Mouse (Mus musculus): ENCODE results near the gene Tuba1b. TPM values are rescaled to one million over a fixed set of nuclear protein-coding genes. Genes with fewer than 3 reads are reported as not detected.
"Not testable (repeated sequence)": the region's sequence is repeated elsewhere in the genome, so short reads cannot be mapped to it uniquely, and the experiment has no call there.

The Tuba1b gene
- total RNA-seq, 2 experiments from 2014 or later = 252 to 276 TPM

GRCm38 (mm10) chr15:98924682-98925081, 9.7 kb downstream of the Tuba1b start:
- peak; percentile 26 to 34 for DNase-seq

GRCm38 (mm10) chr15:98923031-98923537, 11.3 kb downstream of the Tuba1b start:
- no peak for DNase-seq

GRCm38 (mm10) chr15:98922581-98922980, 11.8 kb downstream of the Tuba1b start:
- DNase-seq = peak; percentile 21 to 34

GRCm38 (mm10) chr15:98921510-98921909, 12.9 kb downstream of the Tuba1b start:
- no peak for DNase-seq

GRCm38 (mm10) chr15:98918499-98918895, 15.9 kb downstream of the Tuba1b start:
- DNase-seq = not testable (repeated sequence)

GRCm38 (mm10) chr15:98917538-98918498, 16.5 kb downstream of the Tuba1b start, which contains the start of gene Lmbr1l:
Gene Lmbr1l, minus strand, starts transcription at chr15:98918231.
- peak; percentile 99 for DNase-seq

GRCm38 (mm10) chr15:98917091-98917490, 17.3 kb downstream of the Tuba1b start:
- DNase-seq = peak; percentile 32 to 41

GRCm38 (mm10) chr15:98916016-98916415, 18.3 kb downstream of the Tuba1b start:
- DNase-seq = no peak

- no peak for DNase-seq
Observed at GRCm38 (mm10) chr15:98914903-98915302, 19.5 kb downstream of the Tuba1b start.

- DNase-seq = peak; percentile 25 to 34
Observed at GRCm38 (mm10) chr15:98904692-98905091, 29.7 kb downstream of the Tuba1b start.

- DNase-seq = peak in 1 of 2 experiments; percentile 23
Observed at GRCm38 (mm10) chr15:98902600-98902999, 31.8 kb downstream of the Tuba1b start.

GRCm38 (mm10) chr15:98901530-98901929, 32.8 kb downstream of the Tuba1b start:
- DNase-seq = no peak

GRCm38 (mm10) chr15:98897928-98898800, 36.2 kb downstream of the Tuba1b start, which contains the start of gene Dhh:
Gene Dhh, minus strand, starts transcription at chr15:98898540.
- peak; percentile 46 to 64 for DNase-seq

- peak; percentile 40 to 57 for DNase-seq
Observed at GRCm38 (mm10) chr15:98897495-98897894, 36.9 kb downstream of the Tuba1b start.

- peak; percentile 79 to 82 for DNase-seq
Observed at GRCm38 (mm10) chr15:98895635-98896589, 38.5 kb downstream of the Tuba1b start.

GRCm38 (mm10) chr15:98894746-98895634, 39.4 kb downstream of the Tuba1b start:
- DNase-seq = peak; percentile 36 to 42

GRCm38 (mm10) chr15:98893940-98894745, 40.2 kb downstream of the Tuba1b start, which contains the start of gene Rhebl1:
Gene Rhebl1, minus strand, starts transcription at chr15:98894540.
- peak; percentile 58 to 72 for DNase-seq

GRCm38 (mm10) chr15:98893036-98893435, 41.3 kb downstream of the Tuba1b start:
- no peak for DNase-seq
